Mouse (Mus musculus) embryonic facial prominence, embryonic 15.5 days (tissue): ENCODE measurements at regions not wholly inside any gene's neighbourhood (a gene's known extent, or its start where the extent isn't known, plus 50 kb on each side); places are given as distances from the start of the nearest gene placed in this dataset.
A peak's percentile ranks its signal among the peaks of the same experiment; 100 is the strongest.
"Not testable (repeated sequence)": the region's sequence is repeated elsewhere in the genome, so short reads cannot be mapped to it uniquely, and the experiment has no call there.

Experiments used
- ATAC-seq: fragments of 200-750 bp; cut with Nextera tagmentation; 2 replicates; pipeline ENCODE4 v1.8.0; 2017; ENCODE audit warnings: low read depth, moderate TSS enrichment; ENCODE audit not compliant: insufficient number of reproducible peaks, low FRiP score, low TSS enrichment
- H3K27ac ChIP-seq: fragments of 300-500 bp; sonication (generic); replicated peaks from 2 replicates; pipeline ENCODE4 v1.5.1; 2015; ENCODE audit warnings: mild to moderate bottlenecking, inconsistent platforms
- H3K27me3 ChIP-seq: fragments of 300-500 bp; sonication (generic); 2 replicates; pipeline ENCODE4 v1.6.1; 2015; ENCODE audit warnings: inconsistent platforms
- H3K36me3 ChIP-seq: fragments of 300-500 bp; sonication (generic); 2 replicates; pipeline ENCODE4 v1.6.1; 2015; ENCODE audit warnings: mild to moderate bottlenecking, inconsistent platforms
- H3K4me1 ChIP-seq: fragments of 300-500 bp; sonication (generic); 2 replicates; pipeline ENCODE4 v1.6.1; 2015; ENCODE audit warnings: inconsistent platforms
- H3K4me2 ChIP-seq: fragments of 300-500 bp; sonication (generic); replicated peaks from 2 replicates; pipeline ENCODE4 v1.6.1; 2015; ENCODE audit warnings: mild to moderate bottlenecking, inconsistent platforms
- H3K4me3 ChIP-seq: fragments of 300-500 bp; sonication (generic); replicated peaks from 2 replicates; pipeline ENCODE4 v1.5.1; 2015; ENCODE audit warnings: mild to moderate bottlenecking, inconsistent platforms
- H3K9ac ChIP-seq: fragments of 300-500 bp; sonication (generic); 2 replicates; pipeline ENCODE4 v1.6.1; 2015; ENCODE audit warnings: inconsistent platforms
- H3K9me3 ChIP-seq: fragments of 300-500 bp; sonication (generic); replicated peaks from 2 replicates; pipeline ENCODE4 v1.6.1; 2016; ENCODE audit warnings: inconsistent platforms
- WGBS: fragments of 180-500 bp; shearing (Covaris S2); methylation state at CpG from one replicate; pipeline ENCODE4 v1.1.7; 2015; 5-methylcytosine and 5-hydroxymethylcytosine counted together

- H3K9me3 ChIP-seq, H3K4me2 ChIP-seq, H3K27me3 ChIP-seq, H3K9ac ChIP-seq, H3K36me3 ChIP-seq, H3K4me1 ChIP-seq, ATAC-seq, H3K27ac ChIP-seq, H3K4me3 ChIP-seq: not testable (repeated sequence)
- 71% methylated on average over 4 of the region's 4 CpGs for WGBS
Measured at GRCm38 (mm10) chr12:20802027-20802426, 188.2 kb upstream of the Asap2 start.

GRCm38 (mm10) chr12:20805466-20805865 lies 184.8 kb upstream of the Asap2 start:
- not testable (repeated sequence) for H3K4me3 ChIP-seq, H3K4me2 ChIP-seq, H3K9ac ChIP-seq, H3K9me3 ChIP-seq, H3K27me3 ChIP-seq, ATAC-seq, H3K4me1 ChIP-seq, H3K36me3 ChIP-seq, H3K27ac ChIP-seq
- 94% methylated on average over 5 of the region's 5 CpGs for WGBS

- Histone ChIP-seq H3K9ac (no peak overlapping the region), H3K36me3 (no peaks in the 10 kb centered on the region), H3K4me2 (no peak overlapping the region), H3K9me3 (peaks cover 4% of the 10 kb centered on the region; the same call in 1 of the 2 replicates), H3K27me3 (no peaks in the 10 kb centered on the region), H3K4me1 (no peaks in the 10 kb centered on the region), H3K4me3 (no peak overlapping the region), H3K27ac (no peak overlapping the region)
- WGBS: 91% methylated on average over 2 of the region's 2 CpGs
- ATAC-seq: no peak
Measured at GRCm38 (mm10) chr12:20806681-20807080, 183.6 kb upstream of the Asap2 start.

GRCm38 (mm10) chr12:20813836-20814235 lies 176.4 kb upstream of the Asap2 start:
- not testable (repeated sequence) for H3K4me1 ChIP-seq, H3K27me3 ChIP-seq, H3K9ac ChIP-seq, H3K9me3 ChIP-seq, H3K4me3 ChIP-seq, H3K4me2 ChIP-seq, ATAC-seq, H3K36me3 ChIP-seq, H3K27ac ChIP-seq
- WGBS: 83% methylated on average over 6 of the region's 6 CpGs

- Histone ChIP-seq H3K4me3 (peak overlapping the region; percentile 38), H3K4me2 (peak overlapping the region; percentile 34)
- H3K36me3 ChIP-seq, H3K27me3 ChIP-seq, ATAC-seq, H3K4me1 ChIP-seq, H3K9ac ChIP-seq, H3K9me3 ChIP-seq, H3K27ac ChIP-seq: not testable (repeated sequence)
- 25% methylated on average over 40 of the region's 40 CpGs for WGBS
Measured at GRCm38 (mm10) chr12:20815121-20815520, 175.1 kb upstream of the Asap2 start.

- H3K4me3 ChIP-seq: peak overlapping the region; percentile 38
- ATAC-seq: peak; percentile 79; the same call in 1 of the 2 replicates
- no peaks in the 10 kb centered on the region for H3K4me1 ChIP-seq
- WGBS: 11% methylated on average over 32 of the region's 38 CpGs
- no peak overlapping the region for H3K27ac ChIP-seq
- no peaks in the 10 kb centered on the region for H3K36me3 ChIP-seq
- H3K27me3 ChIP-seq: no peaks in the 10 kb centered on the region
- H3K9me3 ChIP-seq: peaks cover 10% of the 10 kb centered on the region; the same call in 1 of the 2 replicates
- H3K4me2 ChIP-seq: peak overlapping the region; percentile 34
- no peak overlapping the region for H3K9ac ChIP-seq
Measured at GRCm38 (mm10) chr12:20815599-20815998, 174.7 kb upstream of the Asap2 start.

GRCm38 (mm10) chr12:20843661-20844320 lies 146.5 kb upstream of the Asap2 start:
- not testable (repeated sequence) for H3K9me3 ChIP-seq, H3K36me3 ChIP-seq, H3K27me3 ChIP-seq, ATAC-seq, H3K27ac ChIP-seq, H3K4me1 ChIP-seq, H3K9ac ChIP-seq, H3K4me2 ChIP-seq, H3K4me3 ChIP-seq
- 57% methylated on average over 4 of the region's 4 CpGs for WGBS

- not testable (repeated sequence) for H3K9me3 ChIP-seq, ATAC-seq, H3K4me3 ChIP-seq, H3K36me3 ChIP-seq, H3K27me3 ChIP-seq, H3K27ac ChIP-seq, H3K9ac ChIP-seq, H3K4me1 ChIP-seq
- H3K4me2 ChIP-seq: peak overlapping the region; percentile 27
- 57% methylated on average over 7 of the region's 7 CpGs for WGBS
Measured at GRCm38 (mm10) chr12:20844873-20845272, 145.4 kb upstream of the Asap2 start.

GRCm38 (mm10) chr12:20845297-20845696 lies 145.0 kb upstream of the Asap2 start:
- WGBS: 56% methylated on average over 17 of the region's 17 CpGs
- no peaks in the 10 kb centered on the region for H3K4me1 ChIP-seq
- no peak for ATAC-seq

GRCm38 (mm10) chr12:20884104-20884503 lies 106.2 kb upstream of the Asap2 start:
- H3K4me2 ChIP-seq, H3K27ac ChIP-seq, H3K36me3 ChIP-seq, ATAC-seq, H3K4me3 ChIP-seq, H3K4me1 ChIP-seq, H3K27me3 ChIP-seq, H3K9ac ChIP-seq: not testable (repeated sequence)
- H3K9me3 ChIP-seq: peaks cover 17% of the 10 kb centered on the region; the same call in 1 of the 2 replicates
- WGBS: 72% methylated on average over 6 of the region's 6 CpGs

More at GRCm38 (mm10) chr12:20845297-20845696, 145.0 kb upstream of the Asap2 start:
- Histone ChIP-seq H3K36me3 (no peaks in the 10 kb centered on the region), H3K27me3 (no peaks in the 10 kb centered on the region), H3K4me2 (peak overlapping the region; percentile 27), H3K9me3 (0 out of 2 replicates have a peak, but pooled peaks cover 7% of the 10 kb centered on the region), H3K9ac (no peak overlapping the region), H3K27ac (no peak overlapping the region), H3K4me3 (no peak overlapping the region)

GRCm38 (mm10) chr12:20920653-20921397 lies 69.4 kb upstream of the Asap2 start:
- under 1% methylated on average over 82 of the region's 87 CpGs for WGBS
- Histone ChIP-seq H3K27ac (peak overlapping the region; percentile 89), H3K36me3 (peaks cover 13% of the 10 kb centered on the region), H3K9me3 (peaks cover 15% of the 10 kb centered on the region), H3K4me3 (peak overlapping the region; percentile 79), H3K9ac (peak overlapping the region; percentile 69), H3K4me2 (peak overlapping the region; percentile 45)
- peak; percentile 100 for ATAC-seq
- not testable (repeated sequence) for H3K4me1 ChIP-seq, H3K27me3 ChIP-seq
